Mouse (Mus musculus) liver, adult 2 months (tissue): ENCODE results near the gene Col1a2.

Source experiments
- CTCF ChIP-seq: fragments of 200-500 bp; IDR thresholded peaks from 2 replicates; pipeline ENCODE4 v1.5.1; 2011; ENCODE audit warnings: low read depth, low read length, control low read depth
- POLR2A ChIP-seq: fragments of 200-500 bp; IDR thresholded peaks from 2 replicates; pipeline ENCODE4 v1.6.1; 2011; ENCODE audit warnings: low read length, control low read depth; ENCODE audit not compliant: insufficient read depth; ENCODE audit errors: extremely low read depth

GRCm38 (mm10) chr6:4555366-4555765, 50.8 kb downstream of the Col1a2 start:
- TF ChIP-seq CTCF (no peak), POLR2A (no peak)
